Mouse (Mus musculus) kidney, adult 2 months (tissue): ENCODE measurements around the gene Crybb1.

Experiments
- CTCF ChIP-seq: fragments of 200-500 bp; conservative IDR thresholded peaks from 2 replicates; pipeline ENCODE4 v1.5.1; 2011; ENCODE audit warnings: low read depth, mild to moderate bottlenecking, control low read depth, low read length, moderate library complexity, mixed read lengths; ENCODE audit not compliant: insufficient read depth, insufficient read length
- POLR2A ChIP-seq: fragments of 200-500 bp; IDR thresholded peaks from one replicate; pipeline ENCODE4 v1.6.1; 2011; ENCODE audit warnings: low read depth, low read length, control low read depth

- TF ChIP-seq POLR2A (no peak), CTCF (no peak)
Measured at GRCm38 (mm10) chr5:112293800-112294199, 38.2 kb downstream of the Crybb1 start.
